Mouse (Mus musculus): ENCODE results near the gene Skap1. TPM values are rescaled to one million over a fixed set of nuclear protein-coding genes. Genes with fewer than 3 reads are reported as not detected.
"Not testable (repeated sequence)": the region's sequence is repeated elsewhere in the genome, so short reads cannot be mapped to it uniquely, and the experiment has no call there.

The Skap1 gene
- polyA plus RNA-seq, 1 experiment = 3.3 TPM

- not testable (repeated sequence) for H3K27ac ChIP-seq (ENCODE audit: insufficient read depth, low read depth, low read length); H3K4me3 ChIP-seq (ENCODE audit: insufficient read depth, low read depth, low read length); H3K36me3 ChIP-seq (ENCODE audit: control insufficient read depth, insufficient read depth, low read length); H3K27me3 ChIP-seq (replicated peaks; ENCODE audit: control insufficient read depth, insufficient read depth, low read length); H3K4me1 ChIP-seq (ENCODE audit: control insufficient read depth, insufficient read depth, low read length)
- peak; percentile 73 for DNase-seq
- TF ChIP-seq CTCF (conservative IDR thresholded peaks at IDR 0.05; ENCODE audit: insufficient read depth, insufficient read length, low read depth, low read length) = peak; percentile 71
- 9% methylated on average over 7 of the region's 7 CpGs for WGBS
Measured at GRCm38 (mm10) chr11:96784847-96785246, 320.5 kb downstream of the Skap1 start.

GRCm38 (mm10) chr11:96786731-96787450, 322.5 kb downstream of the Skap1 start:
- TF ChIP-seq POLR2A (IDR thresholded peaks at IDR 0.05; ENCODE audit: low read depth, low read length) (no peak), CTCF (conservative IDR thresholded peaks at IDR 0.05; ENCODE audit: insufficient read depth, insufficient read length, low read depth, low read length) (no peak)
- Histone ChIP-seq H3K27me3 (replicated peaks; ENCODE audit: control insufficient read depth, insufficient read depth, low read length) (no peaks in the 10 kb centered on the region), H3K27ac (ENCODE audit: insufficient read depth, low read depth, low read length) (no peak overlapping the region), H3K4me3 (ENCODE audit: insufficient read depth, low read depth, low read length) (no peak overlapping the region), H3K4me1 (ENCODE audit: control insufficient read depth, insufficient read depth, low read length) (peaks cover 6% of the 10 kb centered on the region), H3K36me3 (ENCODE audit: control insufficient read depth, insufficient read depth, low read length) (no peaks in the 10 kb centered on the region)
- WGBS = 62% methylated on average over 9 of the region's 9 CpGs
- no peak for DNase-seq

- WGBS = 1% methylated on average over 92 of the region's 93 CpGs
- Histone ChIP-seq H3K36me3 (ENCODE audit: control insufficient read depth, insufficient read depth, low read length) (no peaks in the 10 kb centered on the region), H3K4me1 (ENCODE audit: control insufficient read depth, insufficient read depth, low read length) (peaks cover 6% of the 10 kb centered on the region), H3K27ac (ENCODE audit: insufficient read depth, low read depth, low read length) (peak within 1 kb of the TSS; percentile 94), H3K4me3 (ENCODE audit: insufficient read depth, low read depth, low read length) (peak within 1 kb of the TSS; percentile 90), H3K27me3 (replicated peaks; ENCODE audit: control insufficient read depth, insufficient read depth, low read length) (no peaks in the 10 kb centered on the region)
- peak; percentile 96 for DNase-seq
- peak; percentile 31 for TF ChIP-seq POLR2A (IDR thresholded peaks at IDR 0.05; ENCODE audit: low read depth, low read length)
- no peak for TF ChIP-seq CTCF (conservative IDR thresholded peaks at IDR 0.05; ENCODE audit: insufficient read depth, insufficient read length, low read depth, low read length)
Measured at GRCm38 (mm10) chr11:96788871-96789795, 324.7 kb downstream of the Skap1 start, which contains the start of gene Cbx1. TSS of gene Cbx1 (plus strand) at chr11:96789127.

- H3K4me3 ChIP-seq (ENCODE audit: insufficient read depth, low read depth, low read length) = peak overlapping the region; percentile 90
- no peaks in the 10 kb centered on the region for H3K36me3 ChIP-seq (ENCODE audit: control insufficient read depth, insufficient read depth, low read length)
- H3K4me1 ChIP-seq (ENCODE audit: control insufficient read depth, insufficient read depth, low read length) = peaks cover 6% of the 10 kb centered on the region
- no peak for DNase-seq
- H3K27ac ChIP-seq (ENCODE audit: insufficient read depth, low read depth, low read length) = no peak overlapping the region
- 13% methylated on average over 5 of the region's 5 CpGs for WGBS
- H3K27me3 ChIP-seq (replicated peaks; ENCODE audit: control insufficient read depth, insufficient read depth, low read length) = no peaks in the 10 kb centered on the region
- TF ChIP-seq CTCF (conservative IDR thresholded peaks at IDR 0.05; ENCODE audit: insufficient read depth, insufficient read length, low read depth, low read length) = no peak
Measured at GRCm38 (mm10) chr11:96789990-96790389, 325.6 kb downstream of the Skap1 start.

GRCm38 (mm10) chr11:96790681-96791080, 326.3 kb downstream of the Skap1 start:
- TF ChIP-seq CTCF (conservative IDR thresholded peaks at IDR 0.05; ENCODE audit: insufficient read depth, insufficient read length, low read depth, low read length) (no peak), POLR2A (IDR thresholded peaks at IDR 0.05; ENCODE audit: low read depth, low read length) (no peak)
- WGBS = 15% methylated on average over 1 of the region's 1 CpGs
- Histone ChIP-seq H3K27me3 (replicated peaks; ENCODE audit: control insufficient read depth, insufficient read depth, low read length) (no peaks in the 10 kb centered on the region), H3K4me3 (ENCODE audit: insufficient read depth, low read depth, low read length) (no peak overlapping the region), H3K4me1 (ENCODE audit: control insufficient read depth, insufficient read depth, low read length) (peaks cover 6% of the 10 kb centered on the region), H3K27ac (ENCODE audit: insufficient read depth, low read depth, low read length) (no peak overlapping the region), H3K36me3 (ENCODE audit: control insufficient read depth, insufficient read depth, low read length) (no peaks in the 10 kb centered on the region)
- no peak for DNase-seq

GRCm38 (mm10) chr11:96795491-96795890, 331.1 kb downstream of the Skap1 start:
- H3K4me1 ChIP-seq (ENCODE audit: control insufficient read depth, insufficient read depth, low read length) = no peaks in the 10 kb centered on the region
- no peaks in the 10 kb centered on the region for H3K36me3 ChIP-seq (ENCODE audit: control insufficient read depth, insufficient read depth, low read length)
- no peak overlapping the region for H3K4me3 ChIP-seq (ENCODE audit: insufficient read depth, low read depth, low read length)
- DNase-seq = no peak
- no peaks in the 10 kb centered on the region for H3K27me3 ChIP-seq (replicated peaks; ENCODE audit: control insufficient read depth, insufficient read depth, low read length)
- TF ChIP-seq CTCF (conservative IDR thresholded peaks at IDR 0.05; ENCODE audit: insufficient read depth, insufficient read length, low read depth, low read length) (no peak), POLR2A (IDR thresholded peaks at IDR 0.05; ENCODE audit: low read depth, low read length) (no peak)
- no peak overlapping the region for H3K27ac ChIP-seq (ENCODE audit: insufficient read depth, low read depth, low read length)
- 93% methylated on average over 13 of the region's 13 CpGs for WGBS

GRCm38 (mm10) chr11:96796081-96796480, 331.7 kb downstream of the Skap1 start:
- no peak for DNase-seq
- H3K4me1 ChIP-seq (ENCODE audit: control insufficient read depth, insufficient read depth, low read length) = no peaks in the 10 kb centered on the region
- H3K27me3 ChIP-seq (replicated peaks; ENCODE audit: control insufficient read depth, insufficient read depth, low read length) = no peaks in the 10 kb centered on the region
- H3K36me3 ChIP-seq (ENCODE audit: control insufficient read depth, insufficient read depth, low read length) = no peaks in the 10 kb centered on the region
- WGBS = 100% methylated on average over 2 of the region's 2 CpGs
- no peak overlapping the region for H3K27ac ChIP-seq (ENCODE audit: insufficient read depth, low read depth, low read length)
- H3K4me3 ChIP-seq (ENCODE audit: insufficient read depth, low read depth, low read length) = no peak overlapping the region
- TF ChIP-seq POLR2A (IDR thresholded peaks at IDR 0.05; ENCODE audit: low read depth, low read length) = no peak
- TF ChIP-seq CTCF (conservative IDR thresholded peaks at IDR 0.05; ENCODE audit: insufficient read depth, insufficient read length, low read depth, low read length) = no peak
